Mouse (Mus musculus): ENCODE measurements around the gene Ccdc90b. TPM values are rescaled to one million over a fixed set of nuclear protein-coding genes. Genes with fewer than 3 reads are reported as not detected.
A peak's percentile ranks its signal among the peaks of the same experiment; 100 is the strongest.

Ccdc90b gene
- total and polyA plus RNA-seq, 2 experiments from 2014 or later, result 17.5 to 53.5 TPM

DNA sequence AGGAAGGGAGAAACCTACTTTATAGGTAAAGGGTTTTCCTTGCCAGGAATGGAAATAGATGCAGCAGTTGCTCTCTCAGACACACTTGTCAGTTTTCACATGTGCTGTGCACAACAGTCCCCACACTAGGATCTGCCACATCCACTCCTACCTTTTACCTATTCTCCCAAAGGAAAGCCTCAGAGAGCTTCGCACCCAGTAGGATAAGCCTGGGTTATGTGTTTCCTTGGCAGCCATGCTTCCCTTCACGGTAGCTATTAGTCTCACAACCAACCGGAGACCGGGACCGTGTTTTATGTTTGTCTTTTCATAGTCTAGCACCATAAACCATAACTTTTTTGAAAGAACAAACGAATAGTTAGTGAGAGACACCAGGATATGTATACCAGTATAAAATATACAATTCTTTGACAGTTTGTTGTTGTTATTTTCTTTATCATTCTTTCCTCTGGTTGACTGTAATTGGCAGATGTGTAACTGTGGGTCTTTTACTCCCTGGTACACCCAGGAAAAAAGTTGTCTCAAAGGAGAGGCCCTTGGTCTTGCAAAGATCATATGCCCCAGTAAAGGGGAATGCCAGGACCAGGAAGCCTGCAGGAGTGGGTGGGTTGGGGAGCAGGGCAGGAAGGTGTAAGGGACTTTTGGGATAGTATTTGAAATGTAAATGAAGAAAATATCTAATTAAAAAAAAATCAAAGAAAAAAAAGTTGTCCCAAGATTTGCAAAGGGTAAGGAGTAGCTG is 10.5 kb upstream of the Ccdc90b start:
- H3K27me3 ChIP-seq (ENCODE audit: insufficient read depth, low read length), result no peaks in the 10 kb centered on the region
- H3K4me3 ChIP-seq (ENCODE audit: low read length), result no peak overlapping the region
- H3K36me3 ChIP-seq (ENCODE audit: insufficient read depth, low read length), result no peaks in the 10 kb centered on the region
- H3K27ac ChIP-seq, result no peak overlapping the region
- WGBS, result 78% methylated on average over 6 of the region's 6 CpGs
- TF ChIP-seq CTCF (IDR thresholded peaks at IDR 0.05; ENCODE audit: low read depth), result no peak
- no peaks in the 10 kb centered on the region for H3K4me1 ChIP-seq (ENCODE audit: insufficient read depth, low read length)
- ATAC-seq (no peak), DNase-seq (ENCODE audit: low spot score) (no peak)
- no peaks in the 10 kb centered on the region for H3K9me3 ChIP-seq (ENCODE audit: low read length)
- H3K9ac ChIP-seq (replicated peaks; ENCODE audit: low read length), result no peak overlapping the region
- no peak overlapping the region for H3K4me2 ChIP-seq (ENCODE audit: low read depth, low read length)

DNA sequence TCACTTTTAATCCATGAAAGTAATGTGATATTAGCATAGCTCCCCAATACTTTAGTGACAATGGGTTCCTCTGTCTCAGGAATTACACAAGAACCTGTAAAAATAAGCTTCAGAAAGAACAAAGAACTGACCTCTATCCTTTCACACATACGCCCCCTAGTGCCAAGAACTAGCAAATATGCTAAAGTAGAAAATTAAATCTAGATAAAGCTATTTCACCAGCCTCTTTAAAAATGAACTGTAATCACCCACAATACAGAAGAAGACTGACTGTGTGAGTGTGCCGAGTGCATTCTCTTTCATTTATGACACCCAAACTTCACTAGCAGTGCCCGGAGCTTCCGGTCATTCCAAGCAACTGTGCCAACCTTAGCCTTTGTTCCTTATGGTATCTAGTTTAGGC is 10.0 kb upstream of the Ccdc90b start:
- TF ChIP-seq CTCF (IDR thresholded peaks at IDR 0.05; ENCODE audit: low read depth), result peak; percentile 75
- 59% methylated on average over 4 of the region's 4 CpGs for WGBS

GRCm38 (mm10) chr7:92558744-92559143 is 2.2 kb upstream of the Ccdc90b start:
- no peaks in the 10 kb centered on the region for H3K9me3 ChIP-seq (ENCODE audit: low read length)
- H3K4me2 ChIP-seq (ENCODE audit: low read depth, low read length), result no peak overlapping the region
- 88% methylated on average over 2 of the region's 2 CpGs for WGBS
- no peak for TF ChIP-seq CTCF (IDR thresholded peaks at IDR 0.05; ENCODE audit: low read depth)
- DNase-seq (ENCODE audit: low spot score), result no peak
- no peak overlapping the region for H3K27ac ChIP-seq
- H3K4me3 ChIP-seq (ENCODE audit: low read length), result no peak overlapping the region
- no peak for ATAC-seq
- no peaks in the 10 kb centered on the region for H3K36me3 ChIP-seq (ENCODE audit: insufficient read depth, low read length)
- H3K9ac ChIP-seq (replicated peaks; ENCODE audit: low read length), result no peak overlapping the region
- no peaks in the 10 kb centered on the region for H3K27me3 ChIP-seq (ENCODE audit: insufficient read depth, low read length)
- peaks cover 6% of the 10 kb centered on the region for H3K4me1 ChIP-seq (ENCODE audit: insufficient read depth, low read length)

More for the DNA sequence above, 10.0 kb upstream of the Ccdc90b start:
- Histone ChIP-seq H3K4me1 (ENCODE audit: insufficient read depth, low read length) (no peaks in the 10 kb centered on the region), H3K36me3 (ENCODE audit: insufficient read depth, low read length) (no peaks in the 10 kb centered on the region), H3K4me3 (ENCODE audit: low read length) (no peak overlapping the region), H3K4me2 (ENCODE audit: low read depth, low read length) (no peak overlapping the region), H3K27me3 (ENCODE audit: insufficient read depth, low read length) (no peaks in the 10 kb centered on the region), H3K9me3 (ENCODE audit: low read length) (no peaks in the 10 kb centered on the region), H3K27ac (no peak overlapping the region), H3K9ac (replicated peaks; ENCODE audit: low read length) (no peak overlapping the region)
- peak; percentile 83 for DNase-seq (ENCODE audit: low spot score)
- peak; percentile 64 for ATAC-seq

DNA sequence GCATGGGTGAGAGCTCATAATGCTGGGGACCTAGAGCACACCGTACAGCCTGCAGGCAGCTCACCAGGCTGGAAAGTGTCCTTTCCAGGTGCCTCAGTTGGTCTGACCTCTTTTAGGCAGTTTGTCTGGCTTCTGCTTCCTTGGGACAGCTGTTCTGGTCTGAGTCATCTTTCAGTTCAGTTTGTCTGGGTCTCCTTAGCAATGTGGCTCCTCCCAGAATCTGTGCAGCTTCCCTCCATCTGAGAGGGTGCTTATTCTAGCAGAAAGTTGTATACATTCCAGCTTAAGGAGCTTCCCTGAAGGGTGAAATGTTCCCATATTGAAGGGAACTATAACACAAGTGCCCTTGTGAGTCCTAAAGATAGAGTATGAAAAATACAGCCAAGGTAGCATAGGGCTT is 5.8 kb downstream of the Ccdc90b start:
- H3K9me3 ChIP-seq (ENCODE audit: low read length), result no peaks in the 10 kb centered on the region
- DNase-seq (ENCODE audit: low spot score) (no peak), ATAC-seq (no peak)
- TF ChIP-seq CTCF (IDR thresholded peaks at IDR 0.05; ENCODE audit: low read depth), result no peak
- no peak overlapping the region for H3K9ac ChIP-seq (replicated peaks; ENCODE audit: low read length)
- H3K4me1 ChIP-seq (ENCODE audit: insufficient read depth, low read length), result peaks cover 6% of the 10 kb centered on the region
- 86% methylated on average over 1 of the region's 1 CpGs for WGBS
- H3K36me3 ChIP-seq (ENCODE audit: insufficient read depth, low read length), result peaks cover 11% of the 10 kb centered on the region; the same call in 1 of the 2 replicates
- no peak overlapping the region for H3K4me3 ChIP-seq (ENCODE audit: low read length)
- no peak overlapping the region for H3K4me2 ChIP-seq (ENCODE audit: low read depth, low read length)
- H3K27me3 ChIP-seq (ENCODE audit: insufficient read depth, low read length), result no peaks in the 10 kb centered on the region
- no peak overlapping the region for H3K27ac ChIP-seq

GRCm38 (mm10) chr7:92580491-92581207 is 19.7 kb downstream of the Ccdc90b start:
- Histone ChIP-seq H3K27ac (no peak overlapping the region), H3K4me2 (ENCODE audit: low read depth, low read length) (no peak overlapping the region), H3K36me3 (ENCODE audit: insufficient read depth, low read length) (peaks cover 8% of the 10 kb centered on the region; the same call in 1 of the 2 replicates), H3K4me3 (ENCODE audit: low read length) (no peak overlapping the region), H3K4me1 (ENCODE audit: insufficient read depth, low read length) (no peaks in the 10 kb centered on the region), H3K9ac (replicated peaks; ENCODE audit: low read length) (no peak overlapping the region), H3K9me3 (ENCODE audit: low read length) (no peaks in the 10 kb centered on the region), H3K27me3 (ENCODE audit: insufficient read depth, low read length) (no peaks in the 10 kb centered on the region)
- WGBS, result 81% methylated on average over 5 of the region's 5 CpGs
- ATAC-seq, result 0 out of 2 replicates have a peak, but pooled peaks have one; percentile 38
- peak; percentile 51 for DNase-seq (ENCODE audit: low spot score)
- TF ChIP-seq CTCF (IDR thresholded peaks at IDR 0.05; ENCODE audit: low read depth), result no peak

DNA sequence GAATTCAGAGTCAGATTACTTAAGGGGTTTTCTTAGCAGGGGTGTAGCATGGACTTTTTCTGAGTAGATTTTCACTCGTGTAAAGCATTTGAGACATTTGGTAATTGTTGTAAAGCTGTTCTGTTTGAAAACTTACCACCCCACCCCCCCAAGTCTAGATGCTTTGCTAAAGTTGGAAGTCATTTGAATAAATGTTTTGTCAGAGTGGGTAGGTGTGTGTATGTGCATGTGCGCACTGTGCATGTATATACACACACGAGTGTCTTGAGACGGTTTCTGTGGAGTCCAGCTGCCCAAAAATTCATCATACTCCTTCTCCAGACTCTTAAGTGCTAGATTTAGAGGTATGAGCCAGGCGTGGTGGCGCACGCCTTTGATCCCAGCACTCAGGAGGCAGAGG is 22.6 kb downstream of the Ccdc90b start:
- Histone ChIP-seq H3K4me1 (ENCODE audit: insufficient read depth, low read length) (no peaks in the 10 kb centered on the region), H3K27ac (no peak overlapping the region), H3K4me3 (ENCODE audit: low read length) (no peak overlapping the region), H3K4me2 (ENCODE audit: low read depth, low read length) (no peak overlapping the region), H3K27me3 (ENCODE audit: insufficient read depth, low read length) (no peaks in the 10 kb centered on the region), H3K36me3 (ENCODE audit: insufficient read depth, low read length) (peaks cover 6% of the 10 kb centered on the region; the same call in 1 of the 2 replicates), H3K9me3 (ENCODE audit: low read length) (no peaks in the 10 kb centered on the region), H3K9ac (replicated peaks; ENCODE audit: low read length) (no peak overlapping the region)
- WGBS, result 92% methylated on average over 7 of the region's 7 CpGs
- TF ChIP-seq CTCF (IDR thresholded peaks at IDR 0.05; ENCODE audit: low read depth), result no peak
- DNase-seq (ENCODE audit: low spot score), result no peak
- ATAC-seq, result no peak

GRCm38 (mm10) chr7:92589986-92590385 is 29.0 kb downstream of the Ccdc90b start:
- Histone ChIP-seq H3K9ac (replicated peaks; ENCODE audit: low read length) (no peak overlapping the region), H3K4me1 (ENCODE audit: insufficient read depth, low read length) (no peaks in the 10 kb centered on the region), H3K9me3 (ENCODE audit: low read length) (no peaks in the 10 kb centered on the region), H3K4me2 (ENCODE audit: low read depth, low read length) (no peak overlapping the region), H3K27ac (no peak overlapping the region), H3K36me3 (ENCODE audit: insufficient read depth, low read length) (no peaks in the 10 kb centered on the region), H3K27me3 (ENCODE audit: insufficient read depth, low read length) (no peaks in the 10 kb centered on the region), H3K4me3 (ENCODE audit: low read length) (no peak overlapping the region)
- 84% methylated on average over 7 of the region's 7 CpGs for WGBS
- DNase-seq (ENCODE audit: low spot score), result no peak
- no peak for ATAC-seq
- TF ChIP-seq CTCF (IDR thresholded peaks at IDR 0.05; ENCODE audit: low read depth), result no peak

Data from hindbrain, postnatal 0 days (tissue).